Mouse (Mus musculus) embryonic fibroblast, embryonic 13.5 days (primary cell): ENCODE measurements around the gene Ptprr.

ENCODE experiments used
- CTCF ChIP-seq: IDR thresholded peaks from 2 replicates; pipeline ENCODE4 v1.5.1; 2011; ENCODE audit warnings: mild to moderate bottlenecking, control low read depth, low read length, moderate library complexity, borderline replicate concordance; ENCODE audit not compliant: insufficient read depth
- POLR2A ChIP-seq: IDR thresholded peaks from 2 replicates; pipeline ENCODE4 v1.6.1; 2011; ENCODE audit warnings: low read depth, mild to moderate bottlenecking, control low read depth, low read length, moderate library complexity

DNA sequence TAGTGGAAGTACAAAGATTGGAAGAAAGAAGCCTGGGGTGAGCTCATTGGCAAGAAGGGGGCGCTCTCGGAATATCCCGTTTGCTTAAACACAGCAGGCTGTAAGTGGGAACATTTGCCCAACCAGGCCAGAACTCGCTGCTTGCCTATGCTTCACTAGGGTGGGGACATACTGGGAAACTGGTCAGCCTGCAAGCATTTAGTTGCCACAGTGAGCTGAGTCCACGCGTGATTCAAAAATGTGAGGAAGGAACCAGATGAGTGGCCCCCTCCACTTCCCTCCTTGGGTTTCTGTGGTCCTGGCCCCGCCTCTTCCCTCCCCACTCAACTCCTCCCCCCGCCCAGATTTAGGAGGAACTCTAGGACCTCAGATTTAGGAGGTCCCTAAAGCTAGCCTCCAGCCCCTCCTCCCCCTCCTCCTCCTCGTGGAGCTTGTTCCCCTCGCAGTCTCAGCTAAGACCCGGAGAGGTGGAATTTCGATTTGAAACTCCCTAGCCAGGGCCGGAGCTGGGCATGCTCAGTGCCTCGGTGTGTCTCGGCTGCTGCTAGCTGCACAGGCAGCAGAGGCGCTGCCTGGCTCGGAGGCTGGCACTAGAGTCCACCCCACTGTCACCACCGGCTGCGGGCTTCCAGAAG is at the start of gene Ptprr:
- TF ChIP-seq POLR2A (no peak), CTCF (no peak)
